Mouse (Mus musculus): ENCODE measurements around the gene Neb. TPM values are rescaled to one million over a fixed set of nuclear protein-coding genes. Genes with fewer than 3 reads are reported as not detected.

Gene Neb
- polyA plus RNA-seq, 1 experiment = 60.8 TPM

GRCm38 (mm10) chr2:52248316-52248826 is 129.9 kb downstream of the Neb start:
- Histone ChIP-seq H3K79me2 (ENCODE audit: control insufficient read depth, insufficient read depth) (no peaks in the 10 kb centered on the region), H3K36me3 (ENCODE audit: control insufficient read depth, insufficient read depth) (peaks cover 7% of the 10 kb centered on the region), H3K4me3 (no peak overlapping the region), H3K4me2 (ENCODE audit: low read depth) (no peak overlapping the region), H3ac (ENCODE audit: control insufficient read depth, insufficient read length) (no peak overlapping the region), H3K27me3 (ENCODE audit: control insufficient read depth, insufficient read depth, insufficient read length) (no peaks in the 10 kb centered on the region)
- TF ChIP-seq USF1 (IDR thresholded peaks at IDR 0.05; ENCODE audit: low read depth) = no peak
- TF ChIP-seq SRF (IDR thresholded peaks at IDR 0.05; ENCODE audit: control insufficient read depth, insufficient read length, low read depth) = no peak
- no peak for TF ChIP-seq POLR2A (IDR thresholded peaks at IDR 0.05; ENCODE audit: insufficient read length, low read depth)
- TF ChIP-seq TCF3 (IDR thresholded peaks at IDR 0.05; ENCODE audit: insufficient read length, low read depth) = no peak
- TF ChIP-seq REST (IDR thresholded peaks at IDR 0.05; ENCODE audit: insufficient read depth, insufficient read length) = no peak
- TF ChIP-seq MYOG (IDR thresholded peaks at IDR 0.05; ENCODE audit: control insufficient read depth in 1 of 3, insufficient read depth in 1 of 3, insufficient read length in 2 of 3, low read depth in 2 of 3) = no peak
- no peak for TF ChIP-seq MAX (IDR thresholded peaks at IDR 0.05; ENCODE audit: low read depth)
- no peak for TF ChIP-seq CEBPB (IDR thresholded peaks at IDR 0.05; ENCODE audit: insufficient read depth, poor library complexity, severe bottlenecking)
- no peak for TF ChIP-seq POLR2AphosphoS2 (IDR thresholded peaks at IDR 0.05; ENCODE audit: insufficient read length, low read depth)
- no peak for TF ChIP-seq E2F4 (IDR thresholded peaks at IDR 0.05; ENCODE audit: insufficient read depth)
- TF ChIP-seq TCF12 (IDR thresholded peaks at IDR 0.05; ENCODE audit: insufficient read depth, poor library complexity, severe bottlenecking) = no peak
- TF ChIP-seq MYOD1 (IDR thresholded peaks at IDR 0.05; ENCODE audit: control insufficient read depth in 1 of 3, insufficient read length in 2 of 3, low read depth in 2 of 3) = no peak

- Histone ChIP-seq H3K79me2 (ENCODE audit: control insufficient read depth, insufficient read depth) (no peaks in the 10 kb centered on the region), H3K27me3 (ENCODE audit: control insufficient read depth, insufficient read depth, insufficient read length) (no peaks in the 10 kb centered on the region), H3ac (ENCODE audit: control insufficient read depth, insufficient read length) (no peak overlapping the region), H3K4me2 (ENCODE audit: low read depth) (no peak overlapping the region), H3K36me3 (ENCODE audit: control insufficient read depth, insufficient read depth) (peaks cover 16% of the 10 kb centered on the region), H3K4me3 (no peak overlapping the region)
- TF ChIP-seq POLR2AphosphoS2 (IDR thresholded peaks at IDR 0.05; ENCODE audit: insufficient read length, low read depth) (no peak), MAX (IDR thresholded peaks at IDR 0.05; ENCODE audit: low read depth) (no peak), SRF (IDR thresholded peaks at IDR 0.05; ENCODE audit: control insufficient read depth, insufficient read length, low read depth) (no peak), MYOG (IDR thresholded peaks at IDR 0.05; ENCODE audit: control insufficient read depth in 1 of 3, insufficient read depth in 1 of 3, insufficient read length in 2 of 3, low read depth in 2 of 3) (no peak), E2F4 (IDR thresholded peaks at IDR 0.05; ENCODE audit: insufficient read depth) (no peak), POLR2A (IDR thresholded peaks at IDR 0.05; ENCODE audit: insufficient read length, low read depth) (no peak), USF1 (IDR thresholded peaks at IDR 0.05; ENCODE audit: low read depth) (no peak), CEBPB (IDR thresholded peaks at IDR 0.05; ENCODE audit: insufficient read depth, poor library complexity, severe bottlenecking) (no peak), TCF12 (IDR thresholded peaks at IDR 0.05; ENCODE audit: insufficient read depth, poor library complexity, severe bottlenecking) (no peak), TCF3 (IDR thresholded peaks at IDR 0.05; ENCODE audit: insufficient read length, low read depth) (no peak), REST (IDR thresholded peaks at IDR 0.05; ENCODE audit: insufficient read depth, insufficient read length) (no peak), MYOD1 (IDR thresholded peaks at IDR 0.05; ENCODE audit: control insufficient read depth in 1 of 3, insufficient read length in 2 of 3, low read depth in 2 of 3) (no peak)
These were observed 133.2 kb downstream of the Neb start for GRCm38 (mm10) chr2:52245091-52245490.

DNA sequence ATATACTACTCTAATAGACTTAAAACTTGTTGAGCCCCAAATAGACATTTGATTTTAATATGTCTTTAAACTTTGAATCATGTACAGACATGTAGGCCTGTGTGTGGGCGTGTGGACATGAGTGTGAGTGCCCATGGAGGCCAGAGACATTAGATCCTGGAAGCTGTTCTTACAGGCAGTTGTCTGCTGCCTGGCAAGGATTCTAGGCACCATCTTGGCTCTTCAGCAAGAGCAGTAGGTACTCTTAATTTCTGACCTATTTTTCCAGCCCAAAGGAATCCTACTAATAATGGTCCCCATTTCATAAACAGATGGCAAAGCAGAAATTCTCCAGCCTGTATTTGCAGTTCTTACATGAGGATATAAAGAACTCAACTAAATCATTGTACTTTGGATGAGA is 135.6 kb downstream of the Neb start:
- H3K36me3 ChIP-seq (ENCODE audit: control insufficient read depth, insufficient read depth) = peaks cover 20% of the 10 kb centered on the region
- H3K79me2 ChIP-seq (ENCODE audit: control insufficient read depth, insufficient read depth) = no peaks in the 10 kb centered on the region
- H3ac ChIP-seq (ENCODE audit: control insufficient read depth, insufficient read length) = no peak overlapping the region
- H3K4me3 ChIP-seq = no peak overlapping the region
- H3K27me3 ChIP-seq (ENCODE audit: control insufficient read depth, insufficient read depth, insufficient read length) = no peaks in the 10 kb centered on the region
- H3K4me2 ChIP-seq (ENCODE audit: low read depth) = no peak overlapping the region
- no peak for TF ChIP-seq USF1 (IDR thresholded peaks at IDR 0.05; ENCODE audit: low read depth)
- TF ChIP-seq TCF12 (IDR thresholded peaks at IDR 0.05; ENCODE audit: insufficient read depth, poor library complexity, severe bottlenecking) = no peak
- no peak for TF ChIP-seq CEBPB (IDR thresholded peaks at IDR 0.05; ENCODE audit: insufficient read depth, poor library complexity, severe bottlenecking)
- no peak for TF ChIP-seq TCF3 (IDR thresholded peaks at IDR 0.05; ENCODE audit: insufficient read length, low read depth)
- TF ChIP-seq MAX (IDR thresholded peaks at IDR 0.05; ENCODE audit: low read depth) = no peak
- TF ChIP-seq MYOD1 (IDR thresholded peaks at IDR 0.05; ENCODE audit: control insufficient read depth in 1 of 3, insufficient read length in 2 of 3, low read depth in 2 of 3) = no peak
- TF ChIP-seq SRF (IDR thresholded peaks at IDR 0.05; ENCODE audit: control insufficient read depth, insufficient read length, low read depth) = no peak
- no peak for TF ChIP-seq E2F4 (IDR thresholded peaks at IDR 0.05; ENCODE audit: insufficient read depth)
- no peak for TF ChIP-seq POLR2AphosphoS2 (IDR thresholded peaks at IDR 0.05; ENCODE audit: insufficient read length, low read depth)
- TF ChIP-seq REST (IDR thresholded peaks at IDR 0.05; ENCODE audit: insufficient read depth, insufficient read length) = no peak

DNA sequence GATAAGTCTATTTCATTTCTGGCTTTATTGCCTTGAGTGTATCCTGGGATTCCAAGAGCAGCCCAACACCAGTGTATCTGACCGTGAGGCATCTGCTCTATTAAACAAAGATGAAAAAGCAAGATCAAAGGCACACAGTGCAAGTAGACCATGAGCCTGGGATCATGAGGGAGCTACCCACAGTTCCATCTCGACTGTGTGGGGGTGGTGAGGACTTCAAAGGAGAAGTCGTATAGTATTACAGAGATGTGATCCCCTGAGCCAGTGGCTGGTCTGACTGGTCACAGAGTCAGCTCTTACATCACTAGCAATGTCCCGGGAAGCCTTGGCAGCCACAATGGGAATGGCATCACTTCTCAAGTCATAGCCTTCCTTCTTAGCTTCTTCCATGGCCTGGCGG is 140.4 kb downstream of the Neb start:
- no peaks in the 10 kb centered on the region for H3K79me2 ChIP-seq (ENCODE audit: control insufficient read depth, insufficient read depth)
- no peaks in the 10 kb centered on the region for H3K27me3 ChIP-seq (ENCODE audit: control insufficient read depth, insufficient read depth, insufficient read length)
- no peak overlapping the region for H3K4me2 ChIP-seq (ENCODE audit: low read depth)
- no peak for TF ChIP-seq MAX (IDR thresholded peaks at IDR 0.05; ENCODE audit: low read depth)
- no peak for TF ChIP-seq E2F4 (IDR thresholded peaks at IDR 0.05; ENCODE audit: insufficient read depth)
- no peak for TF ChIP-seq TCF12 (IDR thresholded peaks at IDR 0.05; ENCODE audit: insufficient read depth, poor library complexity, severe bottlenecking)
- TF ChIP-seq POLR2A (IDR thresholded peaks at IDR 0.05; ENCODE audit: insufficient read length, low read depth) = no peak
- TF ChIP-seq MYOD1 (IDR thresholded peaks at IDR 0.05; ENCODE audit: control insufficient read depth in 1 of 3, insufficient read length in 2 of 3, low read depth in 2 of 3) = no peak
- TF ChIP-seq CEBPB (IDR thresholded peaks at IDR 0.05; ENCODE audit: insufficient read depth, poor library complexity, severe bottlenecking) = no peak
- no peak for TF ChIP-seq SRF (IDR thresholded peaks at IDR 0.05; ENCODE audit: control insufficient read depth, insufficient read length, low read depth)
- no peak for TF ChIP-seq TCF3 (IDR thresholded peaks at IDR 0.05; ENCODE audit: insufficient read length, low read depth)
- TF ChIP-seq MYOG (IDR thresholded peaks at IDR 0.05; ENCODE audit: control insufficient read depth in 1 of 3, insufficient read depth in 1 of 3, insufficient read length in 2 of 3, low read depth in 2 of 3) = no peak
- TF ChIP-seq USF1 (IDR thresholded peaks at IDR 0.05; ENCODE audit: low read depth) = no peak
- TF ChIP-seq REST (IDR thresholded peaks at IDR 0.05; ENCODE audit: insufficient read depth, insufficient read length) = no peak
- no peak for TF ChIP-seq POLR2AphosphoS2 (IDR thresholded peaks at IDR 0.05; ENCODE audit: insufficient read length, low read depth)
- peaks cover 14% of the 10 kb centered on the region for H3K36me3 ChIP-seq (ENCODE audit: control insufficient read depth, insufficient read depth)
- H3K4me3 ChIP-seq = no peak overlapping the region
- H3ac ChIP-seq (ENCODE audit: control insufficient read depth, insufficient read length) = no peak overlapping the region
